Mouse (Mus musculus) CH12.LX (cell line): ENCODE measurements around the gene Ica1. TPM values are rescaled to one million over a fixed set of nuclear protein-coding genes. Genes with fewer than 3 reads are reported as not detected.

Source experiments
- DNase-seq: peaks from one replicate; pipeline ENCODE4 v3.0.0-alpha.2; 2013; ENCODE audit errors: extremely low read depth
- H3K27ac ChIP-seq: 2 replicates; pipeline ENCODE4 v1.5.1; 2012; ENCODE audit warnings: low read depth, mild to moderate bottlenecking, control low read depth, moderate library complexity; ENCODE audit not compliant: insufficient read depth
- H3K27me3 ChIP-seq: replicated peaks from 2 replicates; pipeline ENCODE3; 2012; ENCODE audit warnings: inconsistent platforms
- H3K36me3 ChIP-seq, 2 experiments: replicated peaks in 1 of 2; 2 replicates each; pipeline versions ENCODE3 to v1.6.1; 2012; ENCODE audit warnings: inconsistent platforms in 1 of 2, low read length in 1 of 2, mild to moderate bottlenecking in 1 of 2, mixed read lengths in 1 of 2, moderate library complexity in 1 of 2; ENCODE audit not compliant: control insufficient read depth in 1 of 2, insufficient read depth in 1 of 2
- H3K4me1 ChIP-seq, 2 experiments: 2 replicates each; pipeline ENCODE4 v1.6.1; 2012; ENCODE audit warnings: inconsistent platforms in 1 of 2, moderate library complexity in 1 of 2; ENCODE audit not compliant: insufficient read depth in 2 of 2, control insufficient read depth in 1 of 2
- H3K4me2 ChIP-seq: 2 replicates; pipeline ENCODE4 v1.6.1; 2012; ENCODE audit warnings: low read depth, mild to moderate bottlenecking, control low read depth; ENCODE audit not compliant: poor library complexity, insufficient read depth, severe bottlenecking
- H3K4me3 ChIP-seq, 3 experiments: fragments of 150-350 bp in 1 of 3; sonication (generic) in 1 of 3; replicated peaks in 1 of 3; 2 replicates each; pipeline versions ENCODE3 to v1.5.1; 2011 to 2012; ENCODE audit warnings: low read depth in 2 of 3, low read length in 2 of 3, mild to moderate bottlenecking in 2 of 3, moderate library complexity in 2 of 3, control low read depth in 1 of 3, improper control_type of control experiment in 1 of 3, inconsistent platforms in 1 of 3, mixed read lengths in 1 of 3; ENCODE audit not compliant: poor library complexity in 1 of 3
- H3K79me2 ChIP-seq: replicated peaks from 2 replicates; pipeline ENCODE4 v1.6.1; 2012; ENCODE audit warnings: mild to moderate bottlenecking, moderate library complexity; ENCODE audit not compliant: control insufficient read depth, poor library complexity, insufficient read depth, severe bottlenecking; ENCODE audit errors: extremely low read depth
- H3K9ac ChIP-seq: 2 replicates; pipeline ENCODE4 v1.6.1; 2012; ENCODE audit warnings: low read depth, mild to moderate bottlenecking, control low read depth, moderate library complexity; ENCODE audit not compliant: insufficient read depth
- H3K9me3 ChIP-seq: replicated peaks from 2 replicates; pipeline ENCODE3; 2012; ENCODE audit warnings: low read length, inconsistent platforms, mixed read lengths
- BHLHE40 ChIP-seq: IDR thresholded peaks from 2 replicates; pipeline ENCODE4 v1.6.1; 2011; ENCODE audit warnings: mild to moderate bottlenecking, low read depth, low read length, improper control_type of control experiment
- CHD2 ChIP-seq: IDR thresholded peaks from 2 replicates; pipeline ENCODE4 v1.6.1; 2011; ENCODE audit warnings: low read length, improper control_type of control experiment
- E2F4 ChIP-seq: IDR thresholded peaks from 2 replicates; pipeline ENCODE4 v1.6.1; 2011; ENCODE audit warnings: low read depth, low read length, improper control_type of control experiment; ENCODE audit not compliant: insufficient replicate concordance
- ELF1 ChIP-seq: IDR thresholded peaks from 2 replicates; pipeline ENCODE4 v1.6.1; 2014; ENCODE audit warnings: low read depth, mild to moderate bottlenecking, inconsistent platforms, low read length, improper control_type of control experiment
- ETS1 ChIP-seq: conservative IDR thresholded peaks from 2 replicates; pipeline ENCODE4 v1.6.1; 2012; ENCODE audit warnings: low read depth, mild to moderate bottlenecking, inconsistent platforms, low read length, improper control_type of control experiment, moderate library complexity
- GABPA ChIP-seq: IDR thresholded peaks from 2 replicates; pipeline ENCODE4 v1.6.1; 2012; ENCODE audit warnings: low read depth, low read length, improper control_type of control experiment, inconsistent platforms; ENCODE audit not compliant: insufficient replicate concordance
- IRF4 ChIP-seq: IDR thresholded peaks from 2 replicates; pipeline ENCODE4 v1.6.1; 2014; ENCODE audit warnings: low read depth, mild to moderate bottlenecking, inconsistent platforms, low read length, improper control_type of control experiment
- KAT2A ChIP-seq: IDR thresholded peaks from 2 replicates; pipeline ENCODE4 v1.6.1; 2012; ENCODE audit warnings: low read length, improper control_type of control experiment, inconsistent platforms; ENCODE audit not compliant: insufficient replicate concordance
- MAFK ChIP-seq: IDR thresholded peaks from 2 replicates; pipeline ENCODE4 v1.6.1; 2011; ENCODE audit warnings: low read length, improper control_type of control experiment; ENCODE audit not compliant: insufficient replicate concordance
- MAZ ChIP-seq: IDR thresholded peaks from 2 replicates; pipeline ENCODE4 v1.6.1; 2012; ENCODE audit warnings: low read depth, mild to moderate bottlenecking, inconsistent platforms, low read length, improper control_type of control experiment, moderate library complexity
- MYC ChIP-seq: IDR thresholded peaks from 2 replicates; pipeline ENCODE4 v1.6.1; 2011; ENCODE audit warnings: low read depth, mild to moderate bottlenecking, improper control_type of control experiment, low read length
- NELFE ChIP-seq: IDR thresholded peaks from 2 replicates; pipeline ENCODE4 v1.6.1; 2011; ENCODE audit warnings: low read depth, low read length, improper control_type of control experiment
- PAX5 ChIP-seq: IDR thresholded peaks from 2 replicates; pipeline ENCODE4 v1.6.1; 2012; ENCODE audit warnings: low read length, inconsistent platforms, mixed read lengths
- POLR2A ChIP-seq: IDR thresholded peaks from 2 replicates; pipeline ENCODE4 v1.6.1; 2011; ENCODE audit warnings: low read depth, mild to moderate bottlenecking, improper control_type of control experiment, low read length
- RAD21 ChIP-seq: IDR thresholded peaks from 2 replicates; pipeline ENCODE4 v1.6.1; 2011; ENCODE audit warnings: low read depth, mild to moderate bottlenecking, low read length, improper control_type of control experiment, moderate library complexity
- RCOR1 ChIP-seq: conservative IDR thresholded peaks from 2 replicates; pipeline ENCODE4 v1.6.1; 2012; ENCODE audit warnings: low read depth, mild to moderate bottlenecking, inconsistent platforms, low read length, improper control_type of control experiment
- SMC3 ChIP-seq: IDR thresholded peaks from 2 replicates; pipeline ENCODE4 v1.6.1; 2011; ENCODE audit warnings: low read depth, low read length, improper control_type of control experiment
- USF2 ChIP-seq: conservative IDR thresholded peaks from 2 replicates; pipeline ENCODE4 v1.6.1; 2011; ENCODE audit warnings: low read depth, low read length, improper control_type of control experiment
- ZC3H11A ChIP-seq: IDR thresholded peaks from 2 replicates; pipeline ENCODE4 v1.6.1; 2012; ENCODE audit warnings: low read depth, mild to moderate bottlenecking, inconsistent platforms, low read length, improper control_type of control experiment
- ZMIZ1 ChIP-seq: IDR thresholded peaks from 2 replicates; pipeline ENCODE4 v1.6.1; 2012; ENCODE audit warnings: low read depth, mild to moderate bottlenecking, inconsistent platforms, low read length, improper control_type of control experiment
- ZNF384 ChIP-seq: IDR thresholded peaks from 2 replicates; pipeline ENCODE4 v1.6.1; 2012; ENCODE audit warnings: low read depth, low read length, improper control_type of control experiment, inconsistent platforms
- dilution Hi-C: fragments of 300-500 bp; cut with MboI; formaldehyde crosslinking; loops from 2 replicates; pipeline ENCODE4 v1.14.3; 2020; ENCODE audit warnings: low sequenced_read_pairs; ENCODE audit not compliant: extremely low pct_unique_long_range_greater_than_20kb, extremely low pct_ligation_motif_present
- in situ Hi-C: fragments of 300-500 bp; cut with MboI; formaldehyde crosslinking; loops from 3 replicates; pipeline ENCODE4 v1.14.3; 2019; ENCODE audit warnings: low sequenced_read_pairs, low pct_ligation_motif_present, low pct_unique_long_range_greater_than_20kb, mixed read lengths
- polyA plus RNA-seq: library from polyadenylated mRNA; unstranded; fragments of >175 nt; gene quantifications from 2 replicates; pipeline ENCODE4 v1.2.1, GENCODE M21; 2012; ENCODE audit warnings: low read depth; ENCODE audit not compliant: insufficient read length
- total RNA-seq, 2 experiments: library from RNA; depleted of rRNA; stranded (reverse); fragments of 300-350 nt in 1 of 2; fragments of >200 nt in 1 of 2; gene quantifications; 2 replicates each; pipeline ENCODE4 v1.2.3; 2012 to 2014

Ica1 gene
- total and polyA plus RNA-seq, 3 experiments: 0.59 TPM; not detected in 2

GRCm38 (mm10) chr6:8719692-8720091 is 58.6 kb downstream of the Ica1 start:
- H3K4me1 ChIP-seq: no peaks in the 10 kb centered on the region
- H3K79me2 ChIP-seq: no peaks in the 10 kb centered on the region
- H3K4me2 ChIP-seq: no peak overlapping the region
- H3K4me3 ChIP-seq: no peak overlapping the region
- DNase-seq: no peak
- in situ Hi-C loops (no loop called here), dilution Hi-C loops (no loop called here)
- no peaks in the 10 kb centered on the region for H3K27me3 ChIP-seq
- no peaks in the 10 kb centered on the region for H3K36me3 ChIP-seq
- H3K9me3 ChIP-seq: no peaks in the 10 kb centered on the region
- H3K9ac ChIP-seq: no peak overlapping the region
- TF ChIP-seq MAZ (no peak), RAD21 (no peak), POLR2A (no peak), RCOR1 (no peak), E2F4 (no peak), BHLHE40 (no peak), ZMIZ1 (no peak), MYC (no peak), CHD2 (no peak), IRF4 (no peak), MAFK (no peak), USF2 (no peak), KAT2A (no peak), PAX5 (no peak), NELFE (no peak), GABPA (no peak), ZNF384 (no peak), ELF1 (no peak), SMC3 (no peak), ZC3H11A (no peak)
- TF ChIP-seq, all 38 proteins: peak for 0
- no peak overlapping the region for H3K27ac ChIP-seq

DNA sequence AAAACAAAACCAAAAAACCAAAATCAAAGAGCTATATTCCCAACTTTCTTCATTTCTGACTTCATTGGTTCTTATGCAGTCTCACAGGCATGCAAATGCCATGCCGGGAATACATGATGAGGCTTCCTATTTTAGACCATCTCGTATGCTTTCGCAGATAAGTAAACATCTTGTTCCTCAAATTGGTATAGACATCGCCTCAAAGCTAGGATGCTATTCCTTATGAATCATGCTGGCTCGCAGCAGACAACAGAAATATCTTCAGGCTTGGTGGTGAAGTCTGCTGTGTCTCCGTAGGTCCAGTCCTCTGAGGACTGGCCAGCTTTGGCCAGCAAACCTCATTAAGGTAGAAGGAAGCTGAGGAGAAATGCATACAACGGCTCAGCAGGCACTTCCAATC is 60.3 kb downstream of the Ica1 start:
- dilution Hi-C loops (no loop called here), in situ Hi-C loops (no loop called here)
- Histone ChIP-seq H3K36me3 (no peaks in the 10 kb centered on the region), H3K4me2 (no peak overlapping the region), H3K27me3 (no peaks in the 10 kb centered on the region), H3K4me3 (no peak overlapping the region), H3K9me3 (no peaks in the 10 kb centered on the region), H3K9ac (no peak overlapping the region), H3K4me1 (no peaks in the 10 kb centered on the region), H3K79me2 (no peaks in the 10 kb centered on the region), H3K27ac (no peak overlapping the region)
- TF ChIP-seq ELF1 (no peak), ZNF384 (no peak), KAT2A (no peak), RAD21 (no peak), ETS1 (no peak), USF2 (no peak)
- no peak for DNase-seq
